Mouse (Mus musculus) gastrocnemius, postnatal 25 days (tissue): ENCODE measurements around the gene Ap2b1. TPM values are rescaled to one million over a fixed set of nuclear protein-coding genes. Genes with fewer than 3 reads are reported as not detected.

ENCODE experiments used
- DNase-seq: peaks from one replicate; pipeline ENCODE4 v3.0.0; 2022
- total RNA-seq, 2 experiments: library from RNA; stranded (reverse); gene quantifications; 1 replicate in 1 of 2; 2 replicates in 1 of 2; pipeline ENCODE4 v1.2.3; 2021

Gene Ap2b1
- total RNA-seq, 2 experiments from 2014 or later: 30.1 to 32.3 TPM

DNA sequence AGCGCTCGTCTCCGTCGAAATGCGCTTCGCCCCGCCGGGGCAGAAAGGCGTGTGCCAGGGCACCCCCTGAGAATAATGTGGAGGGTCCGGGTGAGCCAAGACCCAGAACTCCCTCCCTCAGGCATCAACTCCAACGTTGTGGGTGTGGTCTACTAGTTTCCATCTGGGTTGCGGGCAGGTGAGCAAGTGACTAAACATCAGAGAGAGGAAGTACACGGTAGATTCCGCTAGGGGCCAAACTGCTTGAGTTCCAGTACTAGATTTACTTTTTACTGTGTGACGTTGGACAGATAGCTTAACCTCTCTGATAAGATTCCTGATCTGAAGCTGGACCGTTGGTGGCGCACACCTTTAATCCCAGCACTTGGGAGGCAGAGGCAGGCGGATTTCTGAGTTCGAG, 146.2 kb downstream of the Ap2b1 start:
- DNase-seq: no peak

DNA sequence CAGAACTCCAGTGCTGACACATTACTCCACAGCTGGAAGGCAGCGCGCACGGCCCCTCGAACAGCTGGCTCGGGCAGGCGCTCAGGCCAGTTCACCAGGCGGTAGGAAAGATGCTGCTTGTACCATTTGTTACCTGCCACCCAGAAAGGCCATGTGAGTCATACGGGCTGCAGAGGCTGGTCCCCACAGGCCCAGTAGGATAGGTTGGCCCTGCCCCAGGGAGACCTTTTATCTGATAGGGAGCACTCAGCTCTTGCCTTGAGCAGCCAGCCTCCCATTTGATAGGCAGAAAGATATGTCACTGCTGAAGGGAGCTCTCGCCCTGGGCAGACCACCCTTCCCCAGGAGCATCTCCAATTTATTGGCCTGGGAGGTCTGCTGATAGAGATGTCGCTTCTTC, 148.8 kb downstream of the Ap2b1 start:
- DNase-seq: no peak

DNA sequence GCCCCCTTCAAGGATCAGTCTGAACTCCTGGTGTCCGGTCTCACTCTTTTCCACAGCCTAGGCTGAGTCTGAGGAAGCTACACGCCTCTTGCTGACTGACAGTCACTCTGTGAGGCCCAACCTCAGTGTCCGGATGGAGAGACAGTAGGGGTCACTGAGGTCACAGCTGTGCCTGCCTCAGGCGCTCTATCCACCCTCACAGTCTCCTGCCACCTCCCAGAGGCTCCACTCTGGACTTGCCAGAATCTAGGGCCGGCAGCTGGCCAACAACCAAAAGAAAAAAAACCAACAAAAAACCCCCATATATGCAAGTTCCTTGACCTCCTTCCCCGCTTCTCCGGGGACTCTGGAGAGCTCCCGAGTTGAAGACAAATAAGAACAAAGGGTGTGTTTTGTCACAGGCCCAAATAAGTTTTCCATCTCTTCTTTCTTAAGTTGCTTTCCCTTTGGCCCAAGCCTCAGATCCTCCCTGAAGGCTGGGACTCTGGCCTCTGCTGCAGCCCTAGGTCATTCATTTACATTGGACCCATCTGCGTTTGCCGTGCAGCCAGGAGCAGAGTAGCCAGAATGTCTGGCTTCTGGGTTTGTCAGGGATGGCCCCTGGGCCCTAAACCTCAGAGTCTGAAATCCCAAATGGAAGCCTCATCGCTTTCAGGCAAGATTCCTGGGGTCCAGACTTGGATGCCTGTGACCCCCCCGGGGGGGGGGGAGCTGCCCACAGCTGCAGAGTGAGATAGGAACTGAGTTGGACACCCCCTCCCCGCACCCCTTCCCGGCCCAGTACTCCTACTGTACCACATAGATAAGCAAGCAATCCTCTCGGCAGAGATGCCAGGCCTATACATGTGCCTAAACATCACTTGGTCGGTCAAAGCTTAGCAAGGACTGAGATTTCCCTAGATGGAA, 149.4 kb downstream of the Ap2b1 start:
- peak; percentile 62 for DNase-seq

DNA sequence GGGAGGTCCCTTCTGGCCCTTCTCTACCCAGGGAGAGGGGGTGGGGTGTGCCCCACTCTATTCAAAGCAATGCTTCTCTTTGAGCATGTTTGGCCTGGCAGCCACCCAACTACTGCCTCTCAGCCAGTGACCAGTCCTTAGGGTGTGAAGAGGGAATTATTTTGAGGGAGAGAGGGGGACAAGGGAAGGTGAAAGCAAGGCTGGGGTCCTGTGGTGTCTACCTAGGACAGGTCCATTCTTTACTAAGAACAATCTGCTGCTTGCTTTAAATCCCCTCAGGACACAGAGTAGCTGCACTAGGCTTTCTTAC, 150.1 kb downstream of the Ap2b1 start:
- DNase-seq: no peak

DNA sequence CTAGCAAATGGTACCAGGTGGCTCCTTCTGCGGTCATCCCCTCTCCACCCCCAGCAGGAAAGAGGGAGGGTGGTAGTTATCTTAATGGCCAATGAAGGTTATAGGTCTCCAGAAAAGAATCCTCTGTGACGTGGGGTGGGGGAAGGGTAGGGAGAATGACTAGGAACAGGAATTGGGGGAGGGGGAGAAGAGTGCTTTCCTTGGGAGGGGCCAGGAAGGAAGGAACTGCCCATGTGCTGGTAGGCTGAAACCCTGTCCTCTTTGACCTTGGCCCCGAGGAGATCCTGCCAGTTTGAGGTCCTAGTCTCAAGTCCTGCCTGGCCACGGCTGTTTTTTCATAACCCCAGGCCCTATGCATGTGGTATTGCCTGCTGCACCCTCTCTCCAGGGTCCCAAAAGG, 150.5 kb downstream of the Ap2b1 start:
- DNase-seq: no peak

DNA sequence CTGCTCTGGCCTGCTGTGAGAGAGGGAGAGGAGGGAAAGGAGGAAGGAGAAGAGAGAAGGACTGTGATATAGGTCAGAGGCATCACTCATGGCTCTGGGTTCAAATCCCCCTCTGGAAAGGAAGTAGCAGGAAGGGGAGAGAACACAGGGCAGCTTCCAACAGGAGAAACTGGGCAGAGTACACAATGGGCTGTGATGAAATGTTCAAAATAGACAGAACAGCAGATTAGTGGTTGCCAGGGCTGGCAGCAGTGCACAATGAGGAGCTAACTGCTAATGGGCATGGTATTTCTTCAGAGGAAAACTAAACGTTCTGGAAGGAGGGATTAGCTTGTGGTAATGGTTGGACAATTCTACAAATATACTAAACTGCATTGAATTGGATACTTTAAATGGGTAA, 151.7 kb downstream of the Ap2b1 start:
- DNase-seq: no peak

DNA sequence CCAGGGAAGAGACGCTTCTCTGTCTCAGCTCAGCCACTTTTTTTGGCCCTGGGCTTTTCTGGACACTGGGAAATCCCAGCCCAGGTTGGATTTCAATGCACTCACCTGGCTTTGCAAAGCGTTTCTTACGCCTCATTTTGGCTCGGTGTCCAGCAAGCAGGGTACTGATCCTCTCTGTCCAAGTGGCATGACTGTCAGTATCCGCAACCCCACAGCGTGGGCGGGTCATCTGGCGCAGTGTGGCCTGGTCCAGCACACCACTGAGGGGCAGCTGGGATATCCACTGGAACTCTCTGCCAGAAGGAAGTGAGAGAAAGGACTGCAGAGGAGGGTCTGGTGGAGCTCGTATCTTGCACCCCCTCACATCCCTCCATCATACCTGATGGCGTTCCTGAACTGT, 152.5 kb downstream of the Ap2b1 start:
- no peak for DNase-seq

DNA sequence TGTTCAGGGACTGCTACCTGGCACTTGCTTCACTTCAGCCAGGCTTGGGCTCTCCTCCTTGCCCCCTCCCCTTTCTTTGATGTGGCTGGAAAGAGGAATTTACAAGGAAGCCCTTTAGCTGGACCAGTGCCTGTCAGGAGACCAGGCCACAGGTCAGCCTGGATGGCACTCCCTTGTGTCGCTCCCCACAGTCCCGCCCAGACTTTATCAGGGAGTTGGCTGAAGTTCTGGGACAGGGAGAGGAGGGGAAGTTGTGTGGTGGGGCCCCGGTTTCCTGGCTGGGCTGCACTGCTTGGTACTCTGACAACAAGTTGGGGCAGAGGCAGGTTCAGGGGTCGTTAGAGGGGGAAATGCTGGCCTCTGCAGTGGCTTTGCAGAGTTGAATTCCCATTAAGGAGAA, 155.7 kb downstream of the Ap2b1 start:
- peak; percentile 28 for DNase-seq

Other genes starting within 250 kb of the Ap2b1 start
- gene Slfn2, start 233.9 kb upstream of the Ap2b1 start, total RNA-seq: 1 to 10 TPM in 1 of 2 experiments, under 1 TPM in 1; 0.69 to 1.9 TPM
- not detected for gene Slfn1, start 182.2 kb upstream of the Ap2b1 start, total RNA-seq
- under 1 TPM in 1 of 2 experiments, not detected in 1; 0.08 TPM for gene Slfn4, start 123.8 kb upstream of the Ap2b1 start, total RNA-seq
- gene Slfn3, start 107.7 kb upstream of the Ap2b1 start, total RNA-seq: 1 to 10 TPM; 1.2 to 1.3 TPM
- gene Slfn14, start 12.3 kb upstream of the Ap2b1 start, total RNA-seq: not detected
- gene Pex12, start 3.6 kb downstream of the Ap2b1 start, total RNA-seq: 10 to 100 TPM in 1 of 2 experiments, 1 to 10 TPM in 1; 9.0 to 11.9 TPM
- under 1 TPM; 0.32 to 0.59 TPM for gene Rasl10b, start 110.1 kb downstream of the Ap2b1 start, total RNA-seq
- gene Gas2l2, start 130.4 kb downstream of the Ap2b1 start, total RNA-seq: not detected
- gene 1700020L24Rik, start 138.7 kb downstream of the Ap2b1 start, total RNA-seq: not detected
- gene Mmp28, start 164.0 kb downstream of the Ap2b1 start, total RNA-seq: 1 to 10 TPM; 2.5 to 4.5 TPM
- gene Taf15, start 174.1 kb downstream of the Ap2b1 start, total RNA-seq: 10 to 100 TPM; 20.2 to 24.3 TPM
- not detected for gene Heatr9, start 223.2 kb downstream of the Ap2b1 start, total RNA-seq
- gene Ccl5, start 231.5 kb downstream of the Ap2b1 start, total RNA-seq: not detected